Mouse (Mus musculus): Measurements from ENCODE around the gene Pln. TPM values are rescaled to one million over a fixed set of nuclear protein-coding genes. Genes with fewer than 3 reads are reported as not detected.

The Pln gene
- 0.25 TPM in 1 of 2 replicates, not detected in the other for total RNA-seq (2017)

DNA sequence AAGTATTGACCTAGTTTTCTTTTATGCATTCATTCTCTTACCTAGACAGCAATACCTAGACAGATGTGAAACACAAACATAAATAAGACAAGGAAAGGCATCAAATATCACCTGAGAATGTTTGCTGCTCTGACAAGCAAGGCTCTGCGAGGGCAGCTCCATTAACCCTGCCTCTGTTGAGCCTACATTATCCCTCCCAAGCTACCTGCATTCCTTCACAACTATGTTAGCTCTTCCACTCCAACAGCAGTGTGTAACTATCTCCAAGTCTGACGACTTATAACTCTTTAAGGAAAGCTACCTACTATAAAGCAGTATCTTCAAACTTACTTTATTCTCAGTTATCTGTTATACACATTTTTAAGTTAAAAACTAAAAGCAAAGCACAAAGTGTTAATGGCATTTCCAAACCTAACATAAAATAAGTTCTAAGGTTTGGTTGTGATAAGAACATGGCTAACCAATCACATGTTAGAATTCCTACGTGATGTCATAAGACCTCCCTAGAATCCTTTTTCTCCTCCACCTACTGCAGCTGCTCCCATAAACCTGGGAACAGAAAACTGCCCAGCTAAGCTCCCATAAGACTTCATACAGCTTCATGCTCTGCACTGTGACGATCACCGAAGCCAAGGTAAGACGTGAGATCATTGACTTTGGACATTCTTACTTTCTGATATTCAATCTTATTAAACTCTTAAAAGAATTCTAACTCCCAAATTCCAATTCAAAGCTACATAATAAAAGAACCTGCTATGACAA lies at the start of gene Pln:
Gene Pln (plus strand): TSS at position 506 of the 762 bp plus-strand sequence.
- ATAC-seq (ENCODE audit: extremely low read depth, insufficient number of reproducible peaks, low FRiP score, poor library complexity, severe bottlenecking): no peak

DNA sequence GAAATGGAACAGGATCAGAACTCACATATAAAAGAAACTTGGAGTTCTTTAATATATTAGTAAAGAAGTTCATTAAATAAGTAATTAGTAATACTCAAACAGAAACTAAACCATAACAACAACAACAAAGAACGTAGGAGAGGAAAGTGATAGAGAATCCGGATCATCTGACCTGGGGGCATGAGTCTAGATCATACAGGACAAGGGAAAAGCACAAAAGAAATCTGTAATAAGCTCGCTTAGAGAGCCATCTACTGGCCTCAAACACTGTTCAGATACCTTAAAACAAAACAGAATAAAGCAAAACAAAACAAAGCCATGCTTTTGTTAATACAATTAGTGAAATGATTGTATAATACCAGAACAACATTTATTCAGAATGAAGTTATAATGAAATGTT lies 31.6 kb upstream of the Pln start:
- ATAC-seq (ENCODE audit: extremely low read depth, insufficient number of reproducible peaks, low FRiP score, poor library complexity, severe bottlenecking): no peak

DNA sequence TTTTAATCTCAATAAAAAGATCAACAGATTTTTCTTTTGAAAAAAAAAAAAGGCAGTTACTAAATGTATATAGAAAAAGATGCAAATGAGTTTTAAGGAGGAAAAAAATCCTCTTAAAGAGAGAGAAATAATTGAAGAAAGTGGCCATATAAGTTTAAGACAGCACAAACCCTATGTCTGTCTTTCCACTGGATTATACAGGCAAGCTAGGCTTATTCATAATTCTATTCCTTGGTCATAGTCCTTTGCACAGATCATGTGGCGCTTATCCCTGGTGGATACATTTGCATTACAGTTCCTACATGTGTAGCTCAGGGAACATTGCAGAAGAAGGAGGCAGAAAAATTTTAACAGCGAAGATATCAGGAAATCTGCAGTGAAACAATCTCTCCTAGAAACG lies 30.8 kb upstream of the Pln start:
- ATAC-seq (ENCODE audit: extremely low read depth, insufficient number of reproducible peaks, low FRiP score, poor library complexity, severe bottlenecking): no peak

DNA sequence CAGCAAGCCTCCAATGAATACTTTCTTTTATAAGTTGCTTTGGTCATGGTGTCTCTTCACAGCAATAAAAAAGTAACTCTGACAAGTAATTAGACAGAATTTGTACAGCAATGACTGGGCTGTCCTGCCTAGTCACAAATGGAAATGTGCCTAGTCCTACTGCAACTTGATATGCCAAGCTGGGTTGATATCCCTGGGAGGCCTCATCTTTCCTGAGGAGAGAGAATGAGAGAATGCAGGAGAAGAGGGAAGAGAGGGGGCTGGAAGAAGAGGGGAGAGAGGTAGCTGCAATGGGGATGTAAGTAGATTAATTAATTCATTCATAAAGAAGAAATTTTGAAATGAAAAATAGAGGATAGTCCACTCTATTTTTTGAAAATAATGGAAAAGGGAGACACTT lies 14.1 kb upstream of the Pln start:
- ATAC-seq (ENCODE audit: extremely low read depth, insufficient number of reproducible peaks, low FRiP score, poor library complexity, severe bottlenecking): no peak

DNA sequence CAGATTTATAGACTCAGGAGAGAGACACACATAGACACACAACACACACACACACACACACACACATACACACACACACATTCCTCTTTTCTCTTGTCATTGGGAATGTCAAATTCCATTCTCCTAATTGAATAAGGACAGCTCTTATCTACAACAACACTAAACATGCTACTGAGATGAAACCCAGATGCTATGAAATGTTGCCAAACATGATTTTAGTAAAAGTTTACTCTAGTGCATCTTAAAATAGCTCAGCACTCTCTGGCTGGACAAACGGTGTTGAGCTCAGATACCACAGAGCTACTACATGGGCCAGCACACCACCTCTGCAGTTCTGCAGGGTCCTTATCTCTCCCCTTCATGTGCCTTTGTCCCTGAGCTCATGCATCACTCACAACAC lies 12.8 kb upstream of the Pln start:
- ATAC-seq (ENCODE audit: extremely low read depth, insufficient number of reproducible peaks, low FRiP score, poor library complexity, severe bottlenecking): no peak

DNA sequence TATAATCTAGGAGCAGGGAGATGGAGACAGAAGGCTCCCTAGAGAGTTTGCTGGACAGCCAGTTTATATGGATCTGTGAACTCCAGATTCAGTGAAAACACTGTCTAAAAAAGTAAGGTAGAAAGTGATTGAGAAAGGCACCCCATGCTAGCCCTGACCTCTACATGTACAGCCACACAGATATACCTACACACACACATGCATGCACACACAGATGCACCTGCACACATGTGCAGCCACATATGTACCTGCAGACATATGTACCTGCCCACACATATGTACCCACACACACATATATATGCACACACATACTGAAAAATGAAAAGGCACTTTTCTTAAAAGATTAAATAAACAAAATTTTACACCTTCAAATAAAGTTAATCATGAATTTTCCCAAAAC lies 11.1 kb upstream of the Pln start:
- no peak for ATAC-seq (ENCODE audit: extremely low read depth, insufficient number of reproducible peaks, low FRiP score, poor library complexity, severe bottlenecking)

DNA sequence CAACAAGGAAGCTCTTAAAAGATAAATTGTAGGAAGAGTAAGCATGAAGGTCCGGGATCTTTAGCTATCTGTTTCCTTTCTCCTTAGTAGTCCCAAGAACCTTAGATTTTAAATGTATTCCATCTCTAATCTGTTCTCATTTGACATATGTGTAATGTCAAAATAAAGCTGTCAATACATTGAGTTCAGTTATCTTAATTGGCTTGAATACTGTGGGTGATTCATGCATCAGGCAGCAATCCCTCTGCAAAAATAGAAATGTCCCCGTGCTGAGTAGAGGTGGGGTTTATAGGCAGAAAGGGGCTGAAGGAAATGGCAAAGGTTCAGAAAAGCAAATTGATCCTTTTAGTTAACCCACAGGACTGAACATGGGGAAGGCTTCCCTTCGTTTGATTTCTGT lies 8.2 kb upstream of the Pln start:
- ATAC-seq (ENCODE audit: extremely low read depth, insufficient number of reproducible peaks, low FRiP score, poor library complexity, severe bottlenecking): no peak

DNA sequence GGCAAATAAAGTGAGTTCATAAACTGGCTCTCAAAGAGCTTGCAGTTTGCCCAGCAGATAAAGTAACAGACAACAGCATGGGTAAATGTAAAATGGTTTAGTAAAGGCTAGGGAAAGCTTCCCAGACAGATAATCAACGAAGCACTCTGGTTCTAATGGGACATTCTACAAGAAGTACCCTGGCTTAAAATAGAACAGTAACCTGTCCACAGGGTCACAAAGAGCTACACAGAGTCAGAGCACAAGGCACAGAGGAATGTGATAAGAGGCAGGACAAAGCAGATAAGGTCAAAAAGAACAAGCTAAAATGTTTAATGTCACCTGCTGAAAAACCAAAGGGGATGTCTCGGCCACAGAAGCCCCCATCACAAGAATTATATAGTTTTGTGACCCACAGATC lies 4.7 kb upstream of the Pln start:
- no peak for ATAC-seq (ENCODE audit: extremely low read depth, insufficient number of reproducible peaks, low FRiP score, poor library complexity, severe bottlenecking)

DNA sequence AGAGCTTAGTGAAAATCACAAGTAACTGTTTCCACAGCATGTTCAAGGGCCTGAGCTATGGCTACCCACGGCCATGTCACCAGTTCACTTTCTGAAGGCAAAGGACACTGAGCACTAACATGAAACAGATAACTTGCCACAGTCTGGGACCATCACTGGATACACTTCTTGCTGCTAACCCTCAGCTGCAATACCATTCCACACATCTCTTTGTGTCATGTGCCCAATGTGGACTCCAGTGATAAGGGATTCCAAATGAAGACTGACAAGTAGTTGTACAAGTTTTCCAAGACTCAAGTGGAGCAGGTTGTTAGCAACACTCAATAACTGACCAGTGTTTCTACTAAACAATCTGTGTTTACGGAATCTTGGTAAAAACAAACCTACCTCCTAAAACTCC lies 2.2 kb upstream of the Pln start:
- no peak for ATAC-seq (ENCODE audit: extremely low read depth, insufficient number of reproducible peaks, low FRiP score, poor library complexity, severe bottlenecking)

DNA sequence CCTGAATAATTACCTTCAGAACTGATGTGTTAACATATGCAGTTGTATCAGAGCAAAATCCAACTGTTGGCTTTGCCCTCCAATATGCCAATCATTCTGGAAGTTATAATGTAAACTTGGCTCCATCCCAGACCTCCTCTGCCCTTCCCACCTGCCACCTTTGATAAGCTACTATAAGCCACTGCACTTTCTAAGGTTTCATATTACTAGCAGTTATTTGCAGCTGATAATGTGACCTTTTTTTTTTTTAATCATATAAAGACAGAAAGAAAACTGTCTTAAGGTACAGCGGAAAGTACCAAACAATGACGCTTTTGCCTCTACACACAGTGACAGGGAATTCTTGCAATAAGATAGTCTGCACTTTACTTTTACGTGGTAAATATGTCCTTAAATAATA lies 1.5 kb upstream of the Pln start:
- no peak for ATAC-seq (ENCODE audit: extremely low read depth, insufficient number of reproducible peaks, low FRiP score, poor library complexity, severe bottlenecking)

DNA sequence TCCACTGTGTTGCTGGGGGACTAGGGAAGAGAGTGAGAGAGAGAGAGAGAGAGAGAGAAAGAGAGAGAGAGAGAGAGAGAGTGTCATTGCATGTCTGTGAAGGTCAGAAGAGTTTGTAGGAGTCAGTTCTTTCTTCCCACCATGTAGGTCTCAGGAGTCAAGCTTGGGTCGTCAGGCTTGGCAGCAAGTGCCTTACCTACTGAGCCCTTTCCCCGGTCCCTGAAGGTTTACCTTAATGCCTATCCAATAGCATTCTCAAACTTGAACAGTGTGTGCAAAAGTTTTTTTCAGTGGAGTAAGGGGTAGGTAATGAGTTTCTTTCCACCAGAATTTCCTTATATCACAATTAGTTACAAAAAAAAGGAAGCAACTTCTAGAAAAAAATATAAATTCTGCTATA lies 1.6 kb downstream of the Pln start:
- ATAC-seq (ENCODE audit: extremely low read depth, insufficient number of reproducible peaks, low FRiP score, poor library complexity, severe bottlenecking): no peak

DNA sequence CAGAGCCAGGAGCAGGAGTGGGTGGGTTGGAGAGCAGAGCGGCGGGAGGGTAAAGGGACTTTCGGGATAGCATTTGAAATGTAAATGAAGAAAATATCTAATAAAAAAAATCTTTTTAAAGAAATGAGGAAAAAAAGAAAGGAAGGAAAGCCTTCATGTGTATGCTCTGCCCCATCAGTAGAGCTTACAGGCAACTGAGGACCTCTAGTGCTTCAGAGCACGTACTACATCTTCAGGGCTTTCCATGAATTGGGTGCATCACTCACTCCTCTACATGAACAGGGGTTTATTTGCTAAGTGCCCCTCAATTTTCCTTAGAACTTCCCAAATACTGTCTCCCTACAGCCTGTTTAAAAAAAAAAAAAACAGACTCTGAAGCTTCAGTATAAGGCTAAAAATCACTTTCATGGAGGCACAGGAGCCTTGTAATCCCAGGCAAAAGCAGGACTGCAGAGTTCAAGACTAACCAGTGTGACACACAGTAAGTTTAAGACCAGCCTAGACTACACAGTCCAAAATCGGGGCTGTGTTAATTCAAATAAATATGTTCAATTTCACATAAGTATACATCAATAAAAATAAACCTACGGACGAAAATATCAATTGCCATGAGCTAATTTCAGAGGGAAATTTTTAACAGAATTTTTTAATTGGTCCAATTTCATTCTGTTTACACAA lies 4.0 kb downstream of the Pln start:
- ATAC-seq (ENCODE audit: extremely low read depth, insufficient number of reproducible peaks, low FRiP score, poor library complexity, severe bottlenecking): no peak

DNA sequence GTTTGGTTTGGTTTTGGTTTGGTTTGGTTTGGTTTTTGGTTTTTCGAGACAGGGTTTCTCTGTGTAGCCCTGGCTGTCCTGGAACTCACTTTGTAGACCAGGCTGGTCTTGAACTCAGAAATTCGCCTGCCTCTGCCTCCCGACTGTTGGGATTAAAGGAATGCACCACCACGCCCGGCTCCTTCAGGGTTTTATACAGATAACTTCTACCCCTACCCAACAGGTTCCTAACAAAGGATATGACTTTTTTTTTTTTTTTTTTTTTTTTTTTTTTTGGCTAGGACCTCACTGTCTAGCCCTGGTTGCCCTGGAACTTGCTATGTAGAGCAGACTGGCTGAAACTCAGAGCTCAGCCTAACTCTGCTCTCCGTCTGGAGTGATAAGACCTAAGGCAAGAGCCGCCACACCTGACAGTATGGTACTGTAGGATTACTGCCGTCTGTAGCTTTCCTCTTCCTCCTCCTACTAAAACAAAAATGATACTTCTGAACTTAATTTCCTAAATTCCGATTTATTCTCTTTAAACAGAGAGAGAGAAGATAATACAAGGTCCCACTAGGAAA lies 4.8 kb downstream of the Pln start:
- no peak for ATAC-seq (ENCODE audit: extremely low read depth, insufficient number of reproducible peaks, low FRiP score, poor library complexity, severe bottlenecking)

DNA sequence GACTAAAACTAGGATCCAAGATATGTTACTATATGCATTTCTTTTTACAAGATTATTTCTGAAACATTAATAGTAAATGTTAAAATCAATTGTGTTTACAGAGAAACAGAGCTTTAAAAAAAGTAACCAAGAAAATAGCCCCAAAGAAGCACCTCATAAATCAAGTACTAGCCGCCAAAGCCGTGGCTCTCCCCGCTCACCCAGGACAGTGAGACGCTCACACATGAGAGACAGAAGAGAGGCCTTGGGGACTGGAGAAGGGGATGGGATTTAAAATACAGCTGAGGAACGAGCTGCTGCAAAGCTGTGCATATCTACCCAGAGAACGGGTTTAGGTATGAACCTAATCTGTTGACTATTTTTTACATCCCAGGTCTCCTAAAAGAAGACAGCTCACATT lies 5.9 kb downstream of the Pln start:
- ATAC-seq (ENCODE audit: extremely low read depth, insufficient number of reproducible peaks, low FRiP score, poor library complexity, severe bottlenecking): no peak

DNA sequence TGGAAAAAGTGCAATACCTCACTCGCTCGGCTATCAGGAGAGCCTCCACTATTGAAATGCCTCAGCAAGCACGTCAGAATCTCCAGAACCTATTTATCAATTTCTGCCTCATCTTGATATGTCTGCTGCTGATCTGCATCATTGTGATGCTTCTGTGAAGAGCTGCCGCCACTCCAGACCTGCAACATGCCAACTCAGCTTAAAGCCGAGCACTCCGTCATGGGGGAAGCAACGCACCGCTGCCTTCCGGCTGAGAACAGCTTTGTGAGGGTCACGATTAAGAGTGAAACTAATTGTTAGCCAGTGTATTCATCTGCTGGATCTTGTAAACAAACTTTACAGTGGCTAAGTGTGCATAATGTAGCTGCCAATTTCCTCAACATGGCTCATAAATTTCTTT lies 6.4 kb downstream of the Pln start:
- ATAC-seq (ENCODE audit: extremely low read depth, insufficient number of reproducible peaks, low FRiP score, poor library complexity, severe bottlenecking): no peak

DNA sequence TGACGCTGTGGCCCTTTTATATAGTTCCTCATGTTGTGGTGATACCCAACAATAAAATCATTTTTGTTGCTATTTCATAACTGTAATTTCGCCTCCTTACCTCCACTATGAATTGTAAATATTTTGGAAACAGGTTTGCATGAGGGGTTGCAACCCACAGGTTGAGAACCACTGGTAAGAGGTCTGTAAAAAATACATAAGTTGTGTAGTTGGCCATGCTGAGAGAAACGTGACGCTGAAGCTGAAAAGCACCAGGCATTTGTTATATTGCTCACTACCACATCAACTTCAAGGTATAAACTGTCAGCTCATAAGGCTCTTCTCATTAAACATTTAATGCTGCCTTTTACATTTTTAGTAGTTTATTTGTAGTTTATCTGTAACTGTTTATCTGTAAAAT lies 8.0 kb downstream of the Pln start:
- no peak for ATAC-seq (ENCODE audit: extremely low read depth, insufficient number of reproducible peaks, low FRiP score, poor library complexity, severe bottlenecking)

DNA sequence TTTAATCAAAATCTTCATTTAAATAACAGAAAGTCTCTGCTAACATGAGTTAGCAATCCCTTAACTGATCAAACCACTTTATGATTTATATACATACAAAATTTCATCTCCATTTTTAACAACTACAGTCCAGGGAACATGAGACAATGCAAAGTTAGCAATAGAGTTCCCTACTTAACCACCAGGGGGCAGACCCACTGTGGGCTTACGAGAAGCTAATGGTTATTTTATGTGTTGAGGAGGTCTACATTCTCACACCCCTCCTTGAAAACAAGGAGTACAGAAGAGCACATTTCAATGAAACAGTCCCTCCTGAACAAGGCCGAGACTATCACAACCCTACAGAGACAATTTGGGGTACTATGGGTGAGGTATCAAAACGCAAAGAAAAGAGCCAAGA lies 9.0 kb downstream of the Pln start:
- ATAC-seq (ENCODE audit: extremely low read depth, insufficient number of reproducible peaks, low FRiP score, poor library complexity, severe bottlenecking): peak; percentile 54; the same call in 1 of the 2 replicates

DNA sequence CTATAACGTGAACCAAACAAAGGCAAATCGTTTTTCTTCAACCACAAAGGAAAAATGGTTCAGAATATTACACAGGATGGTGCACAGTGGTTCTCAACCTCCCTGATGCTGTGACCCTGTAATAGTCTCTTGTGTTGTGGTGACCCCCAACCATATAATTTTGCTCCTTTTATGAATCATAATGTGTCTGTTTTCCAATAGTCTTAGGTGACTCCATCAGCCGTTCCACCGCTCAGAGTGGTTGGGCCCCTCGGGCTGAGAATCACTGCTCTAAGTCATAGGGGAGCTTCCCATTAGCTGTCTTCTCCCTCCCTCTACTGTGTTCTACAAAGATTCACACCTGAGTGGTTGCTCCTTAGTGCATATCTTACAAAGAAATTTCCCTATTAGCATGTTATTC lies 9.4 kb downstream of the Pln start:
- no peak for ATAC-seq (ENCODE audit: extremely low read depth, insufficient number of reproducible peaks, low FRiP score, poor library complexity, severe bottlenecking)

DNA sequence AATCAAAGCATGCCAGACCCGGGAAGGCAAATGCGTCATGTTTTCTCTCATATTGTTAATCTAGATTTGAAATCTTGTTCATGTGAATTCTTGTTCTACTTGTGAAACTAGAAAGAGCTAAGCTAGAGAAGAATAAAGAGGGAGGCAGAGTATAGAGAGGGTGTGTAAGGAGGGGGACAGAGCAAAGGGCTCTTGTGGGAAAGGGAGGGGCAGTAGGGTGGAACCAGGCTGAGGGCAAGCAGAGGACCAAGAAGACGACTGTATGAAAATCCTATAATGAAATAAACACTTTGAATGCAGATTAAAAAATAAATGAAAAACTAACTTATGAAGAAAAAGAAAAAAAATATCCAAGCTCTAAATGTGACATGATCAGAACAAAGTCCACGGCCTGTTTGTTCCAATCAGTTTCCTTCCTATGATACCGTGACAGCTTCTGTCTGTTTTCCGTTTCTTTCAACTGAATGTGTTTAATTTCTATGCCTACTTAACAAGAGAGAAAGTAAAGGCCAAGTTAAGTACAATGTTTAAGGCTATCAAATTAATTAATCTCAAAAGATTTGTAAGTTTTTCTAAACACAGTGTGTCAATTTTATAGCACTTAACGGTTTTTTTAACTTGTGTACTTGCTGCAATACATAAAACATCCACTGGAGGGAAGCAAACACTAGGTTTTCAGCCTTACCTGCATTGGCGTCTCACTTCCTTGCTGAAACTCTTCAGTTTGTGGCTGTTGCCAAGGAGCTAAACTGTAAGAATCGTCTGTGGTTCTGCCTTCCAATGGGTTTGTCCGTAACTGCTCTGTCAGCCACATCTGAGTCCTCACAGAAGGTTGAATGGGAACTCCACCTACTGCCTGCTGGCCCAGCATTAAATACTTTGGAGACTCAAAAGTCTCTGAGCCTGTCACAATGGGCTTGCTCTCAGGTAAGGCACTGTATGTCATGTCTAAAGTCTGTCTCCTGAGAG lies 10.6 kb downstream of the Pln start:
- peak; percentile 89 for ATAC-seq (ENCODE audit: extremely low read depth, insufficient number of reproducible peaks, low FRiP score, poor library complexity, severe bottlenecking)
